Mouse (Mus musculus): ENCODE measurements around the gene Pgk1.
"Not testable (repeated sequence)": the region's sequence is repeated elsewhere in the genome, so short reads cannot be mapped to it uniquely, and the experiment has no call there.

The Pgk1 gene

GRCm38 (mm10) chrX:106186713-106187649, at the start of gene Pgk1:
Pgk1 (plus strand) TSS chrX:106187100.
- DNase-seq (ENCODE audit: low read depth, low spot score), result peak; percentile 75

DNA sequence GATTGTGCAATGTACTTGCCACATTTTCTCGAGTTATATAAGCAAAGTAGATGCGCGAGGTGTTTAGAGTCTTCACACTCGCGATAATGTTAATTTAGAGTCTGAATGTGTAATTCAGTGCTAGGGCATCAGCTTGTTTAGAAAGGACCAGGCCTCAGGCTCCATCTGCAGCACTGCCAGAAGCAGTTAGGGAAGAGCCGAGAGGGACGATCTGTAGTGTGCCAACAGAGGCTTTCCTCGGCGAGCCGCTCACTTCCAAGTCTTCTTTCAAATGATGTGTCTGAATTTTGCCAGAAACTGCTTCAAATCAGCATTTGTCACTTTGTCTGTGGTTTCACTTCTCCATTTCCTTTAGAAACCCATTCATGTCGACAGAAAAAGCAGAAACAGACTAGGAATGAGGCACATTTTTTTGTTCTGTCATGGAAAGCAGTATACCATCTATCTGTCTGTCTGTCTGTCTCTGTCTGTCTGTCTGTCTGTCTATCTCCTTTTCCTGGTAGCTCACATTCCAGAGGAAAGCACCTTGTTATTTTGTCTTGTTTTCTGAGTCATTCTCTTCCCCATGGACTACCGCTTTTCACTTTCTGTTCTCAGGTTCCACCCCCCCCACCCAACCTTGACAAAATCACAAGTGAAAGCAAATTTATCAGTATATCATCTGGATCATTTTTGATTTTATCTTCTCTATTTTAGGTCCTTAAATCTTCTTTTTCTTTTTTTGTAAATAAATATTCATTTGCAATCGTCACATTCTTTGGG, 47.4 kb upstream of the Pgk1 start:
- no peak for DNase-seq (ENCODE audit: low read depth, low spot score)

DNA sequence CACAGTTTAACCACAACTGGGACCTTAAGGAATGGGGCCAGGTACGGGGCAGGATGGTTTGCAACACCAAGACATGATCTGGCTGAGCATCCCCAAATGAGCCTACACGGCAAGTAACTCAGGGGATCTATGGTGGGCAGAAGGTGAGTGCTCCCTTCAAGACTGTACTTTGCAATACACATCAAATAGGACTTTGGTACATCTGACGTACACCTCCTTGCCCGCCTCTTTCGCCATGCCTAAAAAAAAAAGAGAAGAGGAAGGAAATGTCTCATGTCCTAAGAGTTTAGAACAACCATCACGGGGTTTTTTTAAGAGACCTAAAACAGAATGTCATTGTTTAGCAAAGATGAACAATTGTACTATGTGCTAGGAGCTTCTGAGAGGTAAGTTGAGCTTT, 44.0 kb upstream of the Pgk1 start, which contains the start of gene Tlr13:
Gene Tlr13, plus strand, starts transcription at position 269 of the 400 bp plus-strand sequence.
- DNase-seq (ENCODE audit: low read depth, low spot score), result no peak

- no peak for DNase-seq (ENCODE audit: low read depth, low spot score)
Observed at GRCm38 (mm10) chrX:106148185-106148584, 38.7 kb upstream of the Pgk1 start.

DNA sequence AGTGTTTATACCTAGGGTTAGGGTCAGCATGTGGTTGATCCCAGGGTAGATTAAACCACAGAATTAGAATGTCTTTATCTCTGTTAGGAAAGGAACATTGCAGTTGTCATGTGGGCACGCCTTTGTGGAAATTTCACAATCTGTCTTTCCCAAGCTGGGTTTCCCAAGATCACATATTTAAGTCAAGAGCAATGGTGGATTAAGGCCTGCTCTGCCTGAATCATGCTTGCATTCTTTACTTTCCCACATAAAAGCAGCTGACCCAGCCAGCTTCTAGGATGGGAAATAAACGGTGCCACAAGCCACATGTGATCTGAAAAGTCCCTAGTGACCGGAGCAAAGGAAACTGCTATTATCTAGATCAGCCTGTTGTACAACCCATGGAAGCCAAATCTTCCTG, 37.4 kb upstream of the Pgk1 start:
- DNase-seq (ENCODE audit: low read depth, low spot score), result no peak

- no peak for DNase-seq (ENCODE audit: low read depth, low spot score)
Observed at GRCm38 (mm10) chrX:106154180-106154586, 32.7 kb upstream of the Pgk1 start.

- no peak for DNase-seq (ENCODE audit: low read depth, low spot score)
Observed at GRCm38 (mm10) chrX:106155892-106156291, 31.0 kb upstream of the Pgk1 start.

DNA sequence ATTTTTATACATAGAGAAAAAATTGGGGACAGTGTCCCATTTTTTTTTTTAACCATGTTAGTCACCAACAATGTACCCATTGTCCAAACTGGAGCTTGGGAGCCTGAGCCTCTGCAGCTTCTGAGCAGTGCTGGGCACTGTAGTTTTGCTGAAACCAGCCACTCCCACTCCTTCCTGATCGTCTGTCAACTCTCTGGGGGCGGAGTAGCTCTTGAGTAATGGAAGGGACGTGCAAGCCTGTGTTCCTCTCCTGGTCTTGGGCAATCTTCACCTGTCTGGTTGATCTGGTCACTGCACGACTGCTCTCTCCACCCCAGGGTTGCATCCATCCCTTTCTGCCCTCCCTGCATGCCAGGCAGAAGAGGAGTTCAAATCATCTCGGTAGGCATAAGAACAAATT, 22.9 kb upstream of the Pgk1 start:
- DNase-seq (ENCODE audit: low read depth, low spot score), result no peak

GRCm38 (mm10) chrX:106164555-106164954, 22.3 kb upstream of the Pgk1 start:
- no peak for DNase-seq (ENCODE audit: low read depth, low spot score)

DNA sequence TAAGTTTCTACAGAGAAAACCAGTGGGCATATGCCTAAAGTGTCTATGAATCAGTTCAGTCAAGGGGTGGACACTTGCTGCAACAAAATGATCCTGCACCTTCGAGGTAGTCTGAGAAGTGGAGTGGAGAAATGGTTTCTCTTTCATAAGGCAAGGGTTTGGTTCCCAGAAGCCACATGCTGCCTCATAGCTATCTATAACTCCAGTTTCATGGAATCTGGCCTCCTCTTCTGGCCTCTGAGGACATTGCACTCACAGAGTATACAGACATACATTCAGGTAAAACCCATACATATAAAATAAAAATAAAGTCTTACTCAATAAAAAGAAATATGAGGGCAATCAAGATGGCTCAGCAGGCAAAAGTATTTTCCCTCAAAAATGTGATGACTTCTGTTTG, 21.8 kb upstream of the Pgk1 start:
- DNase-seq (ENCODE audit: low read depth, low spot score), result no peak

DNA sequence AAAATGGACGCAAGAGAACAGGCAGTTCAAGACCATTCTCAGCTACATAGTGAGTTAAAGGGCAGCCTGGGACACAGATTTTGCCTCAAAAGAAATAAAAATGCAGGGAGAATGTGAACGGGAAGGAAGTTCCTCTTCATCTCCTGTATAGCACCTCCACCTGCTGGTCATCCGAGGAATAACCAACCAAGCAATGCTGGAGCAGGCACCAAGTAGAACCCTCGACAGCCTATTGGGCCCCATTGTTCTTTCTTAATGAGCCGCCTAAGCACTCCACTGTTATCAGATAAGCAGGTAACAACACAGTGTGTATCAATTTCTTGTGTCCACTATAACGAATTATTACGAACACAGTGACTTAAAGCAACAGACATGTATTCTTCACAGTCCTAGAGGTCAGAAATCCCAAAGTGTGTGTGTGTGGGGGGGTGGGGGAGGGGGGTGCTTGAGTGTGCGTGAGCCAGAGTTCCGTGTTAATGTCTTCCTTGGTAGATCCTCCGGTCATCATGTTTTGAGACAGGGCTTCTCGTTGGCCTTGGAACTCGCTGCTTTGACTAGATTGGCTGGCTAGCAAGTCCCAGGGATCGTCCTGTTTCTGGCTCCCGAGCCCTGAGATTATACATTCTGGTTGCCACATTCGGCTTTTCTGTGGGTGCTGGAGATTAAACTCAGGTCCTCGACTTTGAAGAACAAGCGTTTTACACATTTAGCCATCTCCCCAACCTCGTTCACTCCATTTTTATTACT, 15.6 kb upstream of the Pgk1 start:
- DNase-seq (ENCODE audit: low read depth, low spot score), result peak; percentile 25

GRCm38 (mm10) chrX:106171853-106172154, 15.1 kb upstream of the Pgk1 start:
- DNase-seq (ENCODE audit: low read depth, low spot score), result no peak

GRCm38 (mm10) chrX:106176331-106176730, 10.6 kb upstream of the Pgk1 start:
- DNase-seq (ENCODE audit: low read depth, low spot score), result no peak

DNA sequence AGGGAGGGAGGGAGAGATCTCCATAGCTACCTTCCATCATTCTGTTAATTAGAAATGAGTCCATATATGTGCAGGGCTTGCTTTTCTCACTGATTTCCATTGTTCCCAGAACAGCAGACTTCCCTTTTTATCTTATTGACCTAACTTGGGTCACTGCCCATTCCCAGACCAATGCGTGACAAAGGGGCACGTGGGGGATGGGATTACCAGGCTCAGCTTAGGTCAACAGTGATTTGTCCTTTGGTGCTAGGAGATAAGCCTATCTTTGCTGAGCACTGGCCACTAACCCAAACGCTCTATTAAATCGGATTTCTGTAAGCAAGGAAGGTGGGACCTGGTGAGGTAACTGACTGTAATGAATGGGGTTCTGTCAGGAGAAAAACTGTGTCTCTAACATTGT, 2.6 kb upstream of the Pgk1 start:
- no peak for DNase-seq (ENCODE audit: low read depth, low spot score)

GRCm38 (mm10) chrX:106185706-106186105, 1.2 kb upstream of the Pgk1 start:
- no peak for DNase-seq (ENCODE audit: low read depth, low spot score)

DNA sequence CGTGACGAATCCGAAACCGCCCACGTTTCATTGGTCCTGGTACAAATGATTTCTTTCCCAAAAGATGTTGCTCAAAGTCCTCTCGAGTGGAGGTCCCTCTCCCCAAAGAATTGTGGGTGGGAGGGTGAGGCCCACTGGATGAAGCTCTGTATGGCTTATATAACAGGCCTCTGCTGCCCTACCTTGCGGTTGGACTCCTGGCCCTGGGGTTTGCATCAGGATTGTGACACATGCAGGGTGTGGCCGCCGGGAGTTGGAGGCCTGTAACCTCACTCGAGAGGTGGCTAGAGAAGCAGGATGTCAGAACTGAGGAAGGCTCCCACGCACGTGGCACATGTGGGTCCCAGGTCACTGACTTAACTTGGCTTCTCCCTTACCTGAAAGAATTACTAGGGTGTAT, 837 bp downstream of the Pgk1 start:
- no peak for DNase-seq (ENCODE audit: low read depth, low spot score)

DNA sequence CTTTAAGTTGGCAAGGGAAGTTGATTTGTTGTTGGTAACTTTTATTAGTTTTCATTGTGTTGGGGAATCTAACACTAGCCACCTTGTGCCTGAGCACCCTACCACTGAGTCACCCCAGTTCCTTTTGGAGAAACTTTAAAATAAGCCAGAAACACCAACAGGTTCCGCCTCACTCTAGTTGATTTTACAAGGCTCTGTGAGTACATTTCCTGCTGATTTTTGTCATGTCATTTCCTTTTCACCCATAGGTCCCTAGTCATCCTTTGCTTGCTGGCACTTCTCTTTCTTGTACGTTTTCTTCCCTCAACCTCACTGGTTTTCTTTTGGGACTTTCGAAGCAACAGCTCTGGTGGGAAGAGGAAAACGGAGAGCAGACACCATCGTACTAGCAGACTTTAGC, 2.5 kb downstream of the Pgk1 start:
- no peak for DNase-seq (ENCODE audit: low read depth, low spot score)

- no peak for DNase-seq (ENCODE audit: low read depth, low spot score)
Observed at GRCm38 (mm10) chrX:106190091-106190490, 3.2 kb downstream of the Pgk1 start.

GRCm38 (mm10) chrX:106194361-106194760, 7.5 kb downstream of the Pgk1 start:
- DNase-seq (ENCODE audit: low read depth, low spot score), result not testable (repeated sequence)

- no peak for DNase-seq (ENCODE audit: low read depth, low spot score)
Observed at GRCm38 (mm10) chrX:106197308-106197707, 10.4 kb downstream of the Pgk1 start.

DNA sequence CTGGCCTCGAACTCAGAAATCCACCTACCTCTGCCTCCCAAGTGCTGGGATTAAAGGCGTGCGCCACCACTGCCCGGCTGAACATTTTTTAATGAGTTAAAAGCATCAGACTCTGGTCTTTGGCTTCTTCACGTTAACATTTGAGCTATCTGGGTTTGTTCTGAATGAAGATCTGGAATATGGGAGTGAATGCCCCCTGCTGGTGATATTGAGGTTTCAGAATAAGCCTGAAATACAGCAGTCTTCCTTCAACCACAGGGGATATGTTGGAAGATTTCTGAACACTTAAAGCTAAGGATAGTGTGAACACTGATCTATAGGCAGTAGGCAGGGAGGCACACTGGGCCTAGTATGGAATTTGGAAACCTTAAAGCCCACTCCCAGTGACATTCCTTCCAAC, 12.0 kb downstream of the Pgk1 start:
- no peak for DNase-seq (ENCODE audit: low read depth, low spot score)

DNA sequence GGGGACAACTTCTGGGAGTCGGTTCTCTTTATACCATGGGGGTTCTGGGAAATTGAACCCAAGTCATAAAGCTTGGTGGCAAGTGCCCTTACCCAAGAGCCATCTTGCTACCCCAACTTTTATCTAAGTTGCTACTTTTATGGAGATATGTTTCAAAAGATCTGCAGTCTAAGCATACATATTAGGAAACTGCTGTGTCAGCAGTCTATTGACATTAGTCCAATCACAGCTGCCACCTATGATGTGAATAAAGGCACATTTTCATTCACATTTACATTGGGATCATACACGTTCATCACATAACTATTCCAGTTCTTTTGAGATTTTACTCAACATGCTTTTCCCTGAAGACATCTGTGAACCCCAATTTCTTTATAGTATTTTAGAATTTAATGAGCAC, 22.2 kb downstream of the Pgk1 start:
- no peak for DNase-seq (ENCODE audit: low read depth, low spot score)
